Mouse (Mus musculus) 3134 (cell line): ENCODE results near the gene Phkg1.
A peak's percentile ranks its signal among the peaks of the same experiment; 100 is the strongest.

Experiments
- DNase-seq: peaks from one replicate; pipeline ENCODE4 v3.0.0-alpha.2; 2011; ENCODE audit warnings: low spot score; ENCODE audit not compliant: insufficient read length; ENCODE audit errors: extremely low read depth

Gene Phkg1

DNA sequence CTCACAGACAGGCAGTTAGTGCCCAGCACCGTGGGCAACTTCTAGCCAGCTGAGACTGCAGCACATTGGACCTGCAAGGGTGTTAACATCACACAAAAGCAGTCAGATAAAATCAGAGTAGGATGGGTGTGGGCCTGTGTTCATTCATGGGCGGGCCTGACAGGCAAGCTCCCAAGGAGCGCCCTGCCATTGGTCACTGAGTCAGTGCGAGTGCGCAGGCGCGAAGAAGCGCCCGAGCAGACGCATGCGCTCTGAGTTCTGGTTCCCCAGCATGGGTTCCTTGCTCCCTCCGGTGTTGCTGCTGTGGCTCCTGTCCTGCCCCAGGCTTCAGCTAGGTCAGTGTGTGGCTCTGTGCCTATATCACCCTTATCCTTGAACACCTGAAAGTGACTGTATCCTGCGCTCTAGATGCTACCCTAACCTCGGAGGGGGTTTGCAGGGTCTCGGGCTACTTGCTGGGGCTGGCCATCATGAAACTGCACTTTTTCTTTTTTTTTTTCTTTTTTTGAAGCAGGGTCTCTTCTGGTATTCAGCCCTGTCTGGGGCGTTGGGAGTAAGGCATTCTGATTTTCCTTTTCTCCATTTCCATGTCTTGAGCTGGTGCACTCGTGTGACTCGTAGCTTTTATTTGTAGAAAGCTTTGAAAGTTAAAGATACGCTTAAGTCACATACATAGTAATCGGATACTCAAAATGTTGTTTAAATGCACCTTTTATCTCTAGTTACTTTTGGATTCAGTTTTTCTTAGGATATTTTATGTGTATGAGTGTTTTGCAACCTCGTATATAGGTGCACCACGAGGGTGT, 51.4 kb downstream of the Phkg1 start, which contains the start of gene Sumf2:
Sumf2 (plus strand) TSS at position 235 of the 806 bp plus-strand sequence.
- peak; percentile 94 for DNase-seq

DNA sequence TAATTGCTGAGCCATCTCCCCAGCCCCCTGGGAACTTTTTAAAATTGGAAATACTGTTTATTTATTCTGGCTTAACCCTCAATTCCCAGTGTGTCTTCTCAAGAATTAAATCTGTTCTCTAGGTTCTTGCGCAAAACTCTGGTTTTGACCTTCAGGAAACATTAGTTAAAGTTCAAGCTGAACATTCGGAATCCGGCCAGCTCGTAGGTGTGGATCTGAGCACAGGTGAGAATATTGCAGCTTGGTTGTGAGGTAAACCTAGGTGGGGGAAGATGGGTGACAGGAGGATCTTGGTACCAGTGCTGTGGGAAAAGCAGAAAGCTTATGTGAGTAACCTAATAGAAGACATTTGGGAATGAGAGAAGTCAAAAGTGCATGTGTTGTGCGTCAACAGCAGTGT, 53.5 kb downstream of the Phkg1 start:
- no peak for DNase-seq
